Mouse (Mus musculus) retina, adult 2 months (tissue): ENCODE measurements at regions not wholly inside any gene's neighbourhood (a gene's known extent, or its start where the extent isn't known, plus 50 kb on each side); places are given as distances from the start of the nearest gene placed in this dataset.
"Not testable (repeated sequence)": the region's sequence is repeated elsewhere in the genome, so short reads cannot be mapped to it uniquely, and the experiment has no call there.

Source experiments
- DNase-seq: peaks from one replicate; pipeline ENCODE4 v3.0.0-alpha.2; 2012; ENCODE audit warnings: low read depth, low spot score

GRCm38 (mm10) chr12:70629371-70629770 is 176.5 kb downstream of the Tmx1 start:
- no peak for DNase-seq

- DNase-seq: no peak
Observed at GRCm38 (mm10) chr12:70631281-70631680, 178.4 kb downstream of the Tmx1 start.

- DNase-seq: no peak
Observed at GRCm38 (mm10) chr12:70633194-70633593, 180.3 kb downstream of the Tmx1 start.

DNA sequence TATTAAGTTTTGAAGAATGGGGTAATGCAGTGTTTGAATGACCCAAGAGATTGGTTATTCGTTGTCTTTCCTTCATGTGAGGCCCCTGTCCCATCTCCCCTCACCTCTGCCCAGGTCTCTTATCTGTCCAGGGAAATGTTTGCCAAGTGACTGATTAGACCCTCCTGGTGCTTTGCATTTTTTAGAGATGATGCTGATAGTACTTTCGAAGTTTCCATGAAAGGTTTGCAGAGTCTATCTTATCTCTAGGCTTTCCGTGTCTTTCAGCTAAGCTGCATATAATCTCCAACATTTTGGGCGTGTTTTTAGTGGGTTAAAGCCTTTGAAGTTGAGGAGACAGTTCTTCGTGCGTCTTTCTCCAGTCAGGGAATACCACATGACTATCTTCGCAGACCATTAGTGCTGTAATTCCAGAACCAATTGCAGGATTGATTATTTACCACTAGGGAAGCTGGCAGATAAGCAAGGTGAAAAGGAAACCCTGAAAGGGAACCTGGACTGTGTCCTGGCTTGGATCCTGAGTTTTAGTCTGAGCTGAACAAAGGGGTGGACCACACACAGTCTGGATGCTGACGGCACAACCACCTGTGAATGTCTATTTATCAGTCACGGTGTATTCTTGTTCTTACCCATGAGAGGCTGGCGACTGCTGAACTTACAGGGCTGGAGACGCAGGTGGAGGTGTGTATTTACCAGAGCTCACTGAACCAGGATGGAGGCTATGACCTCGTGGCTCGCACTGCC is 180.9 kb downstream of the Tmx1 start:
- DNase-seq: no peak

- no peak for DNase-seq
Observed at GRCm38 (mm10) chr12:70635997-70636396, 183.1 kb downstream of the Tmx1 start.

DNA sequence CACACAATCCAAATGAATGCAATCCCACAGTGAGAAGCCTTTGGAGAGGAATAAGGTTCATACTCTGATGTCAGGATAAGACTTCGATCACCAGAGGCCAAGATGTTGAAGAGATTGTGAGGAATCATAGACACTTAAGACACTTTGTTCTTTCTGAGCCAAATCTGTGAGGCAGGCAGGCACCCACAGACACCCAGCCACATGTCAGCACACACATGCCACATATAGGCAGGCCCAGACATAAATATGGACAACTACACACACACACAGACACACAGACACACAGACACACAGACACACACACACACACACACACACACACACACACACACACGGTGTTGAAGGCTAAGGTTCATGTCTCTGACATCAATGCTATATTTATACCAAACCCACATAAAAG is 185.1 kb upstream of the Frmd6 start:
- no peak for DNase-seq

GRCm38 (mm10) chr12:70644910-70645309 is 180.4 kb upstream of the Frmd6 start:
- DNase-seq: no peak

DNA sequence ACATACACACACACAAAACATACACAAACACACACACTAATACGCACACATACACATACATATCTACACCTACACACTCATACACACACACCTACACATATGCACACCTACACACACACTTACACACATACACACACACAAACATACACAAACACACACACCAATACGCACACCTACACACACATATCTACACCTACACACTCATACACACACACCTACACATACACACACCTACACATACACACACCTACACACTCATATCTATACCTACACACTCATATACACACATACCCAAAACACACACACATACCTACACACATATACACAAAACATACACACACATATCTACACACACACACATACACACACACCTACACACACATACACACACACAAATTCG is 179.9 kb upstream of the Frmd6 start:
- DNase-seq: no peak

DNA sequence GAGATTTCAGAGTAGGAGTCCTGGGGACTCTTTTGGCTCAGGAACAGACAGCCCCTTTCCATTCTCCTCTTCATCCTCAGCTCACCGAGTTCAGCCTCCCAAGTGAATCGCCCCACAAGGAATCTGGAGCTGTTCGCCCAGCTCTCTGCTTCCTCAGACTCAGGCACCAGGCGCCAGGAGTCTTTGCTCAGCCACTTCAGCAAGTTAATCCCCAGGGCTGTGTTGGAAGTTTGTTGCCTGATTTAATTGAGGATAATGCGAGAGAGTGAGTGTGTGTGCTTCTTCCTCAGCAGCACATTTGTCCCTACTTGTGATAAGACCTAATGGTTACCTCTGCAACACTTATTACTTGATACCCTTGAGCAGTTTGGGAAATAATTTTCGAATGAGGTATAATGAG is 177.8 kb upstream of the Frmd6 start:
- DNase-seq: no peak

DNA sequence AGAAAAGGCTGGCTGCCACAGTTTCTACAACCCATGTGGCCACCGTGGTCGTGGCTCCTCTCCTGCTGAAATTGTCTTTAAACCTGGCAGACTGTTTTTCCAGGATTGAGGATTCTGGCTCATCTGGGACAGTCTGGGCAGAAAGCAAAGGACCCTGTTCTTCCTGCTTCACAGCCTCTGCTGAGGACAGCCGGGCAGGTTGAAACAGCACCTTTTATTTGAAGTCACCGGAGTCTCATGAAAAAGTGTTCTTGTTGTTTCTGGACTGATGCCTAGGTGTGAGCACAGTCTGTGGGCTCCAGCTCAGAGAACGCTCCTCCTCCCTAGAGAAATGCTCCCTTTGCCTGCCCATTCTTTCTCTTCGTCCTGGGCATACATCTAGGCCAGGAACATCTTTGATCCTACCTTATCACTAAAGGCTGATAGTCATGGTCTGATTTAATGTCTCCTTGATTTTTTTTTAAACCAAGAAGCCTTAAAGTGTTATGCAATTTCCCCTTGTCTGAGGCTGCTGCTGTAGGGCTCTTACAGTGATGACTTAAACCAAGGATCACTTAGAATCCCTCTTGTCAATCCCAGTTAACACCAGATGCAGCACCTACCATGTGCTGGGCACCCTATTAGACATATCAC is 177.0 kb upstream of the Frmd6 start:
- no peak for DNase-seq

DNA sequence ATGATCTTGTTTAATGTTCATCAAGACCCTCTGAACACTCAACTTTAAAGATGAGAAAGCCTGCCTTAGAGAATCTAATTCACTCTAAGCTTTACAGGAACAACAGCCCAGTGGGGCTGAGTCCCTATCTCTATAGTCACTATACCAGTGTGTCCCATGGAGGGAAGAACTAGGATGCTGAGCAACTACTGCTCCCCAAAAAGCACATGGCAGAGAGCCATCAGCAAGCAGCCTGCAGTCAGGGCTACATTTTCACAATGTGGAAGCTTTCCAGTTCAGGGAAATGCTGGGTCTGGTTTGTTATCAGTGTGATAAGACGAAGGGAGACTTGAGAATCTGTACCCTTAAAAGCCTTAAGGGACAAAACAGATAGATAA is 176.5 kb upstream of the Frmd6 start:
- DNase-seq: no peak

DNA sequence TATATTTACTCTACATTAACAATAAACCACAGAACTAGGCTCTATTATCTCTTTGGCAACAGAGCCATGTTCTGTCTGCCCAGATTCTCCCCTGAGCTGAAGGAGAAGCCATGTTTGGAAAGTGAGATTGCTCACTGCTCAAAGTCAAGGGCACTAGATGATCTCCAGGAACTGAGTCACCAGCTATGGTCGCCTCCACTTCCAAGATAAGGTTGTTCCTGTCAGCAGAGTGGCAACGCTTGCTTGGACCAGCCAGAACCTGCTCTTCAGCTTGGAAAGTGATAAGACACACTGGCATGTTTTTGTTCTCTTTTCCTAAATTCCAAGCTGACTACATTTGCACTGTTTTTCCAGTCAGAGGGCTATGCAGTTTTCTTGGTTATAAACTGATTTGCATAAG is 175.6 kb upstream of the Frmd6 start:
- DNase-seq: no peak

DNA sequence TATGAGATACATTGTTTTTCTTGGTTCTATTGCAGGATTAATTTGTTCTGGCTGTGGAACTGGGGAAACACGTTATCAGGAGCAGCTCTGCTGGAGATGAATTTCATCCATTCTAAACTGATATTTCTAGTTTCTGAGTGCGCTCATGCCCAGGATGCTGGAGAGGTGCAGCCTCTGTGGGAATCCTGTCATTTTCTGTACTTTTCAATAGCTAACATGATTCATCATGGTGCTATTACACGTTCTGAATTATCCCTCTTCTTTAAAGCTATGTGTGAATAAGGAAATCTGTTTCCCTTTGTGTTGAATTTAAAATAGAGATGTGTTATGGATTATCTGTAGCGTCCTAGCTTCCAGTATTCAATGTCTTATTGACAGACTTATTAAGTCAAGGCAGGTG is 174.8 kb upstream of the Frmd6 start:
- no peak for DNase-seq

DNA sequence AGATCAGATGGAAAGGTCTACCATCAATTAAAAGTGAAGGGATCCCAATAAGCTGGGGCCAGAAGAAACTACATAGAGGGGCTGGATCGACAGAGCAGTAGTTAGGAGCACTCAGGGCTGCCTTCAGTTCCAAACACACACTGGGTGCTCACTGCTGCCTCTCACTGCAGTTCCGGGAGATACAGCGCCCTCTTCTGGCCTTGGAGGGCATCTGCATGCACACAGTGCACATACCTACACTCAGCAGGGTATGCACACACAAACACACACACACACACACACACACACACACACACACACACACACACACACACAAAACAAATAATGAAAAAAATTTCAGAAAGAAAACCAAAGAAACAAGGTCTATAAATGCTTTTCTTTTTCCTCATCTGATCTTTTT is 172.6 kb upstream of the Frmd6 start:
- DNase-seq: no peak

GRCm38 (mm10) chr12:70653971-70654370 is 171.3 kb upstream of the Frmd6 start:
- no peak for DNase-seq

- DNase-seq: no peak
Observed at GRCm38 (mm10) chr12:70654546-70654945, 170.8 kb upstream of the Frmd6 start.

GRCm38 (mm10) chr12:70655411-70655811 is 169.9 kb upstream of the Frmd6 start:
- DNase-seq: no peak

DNA sequence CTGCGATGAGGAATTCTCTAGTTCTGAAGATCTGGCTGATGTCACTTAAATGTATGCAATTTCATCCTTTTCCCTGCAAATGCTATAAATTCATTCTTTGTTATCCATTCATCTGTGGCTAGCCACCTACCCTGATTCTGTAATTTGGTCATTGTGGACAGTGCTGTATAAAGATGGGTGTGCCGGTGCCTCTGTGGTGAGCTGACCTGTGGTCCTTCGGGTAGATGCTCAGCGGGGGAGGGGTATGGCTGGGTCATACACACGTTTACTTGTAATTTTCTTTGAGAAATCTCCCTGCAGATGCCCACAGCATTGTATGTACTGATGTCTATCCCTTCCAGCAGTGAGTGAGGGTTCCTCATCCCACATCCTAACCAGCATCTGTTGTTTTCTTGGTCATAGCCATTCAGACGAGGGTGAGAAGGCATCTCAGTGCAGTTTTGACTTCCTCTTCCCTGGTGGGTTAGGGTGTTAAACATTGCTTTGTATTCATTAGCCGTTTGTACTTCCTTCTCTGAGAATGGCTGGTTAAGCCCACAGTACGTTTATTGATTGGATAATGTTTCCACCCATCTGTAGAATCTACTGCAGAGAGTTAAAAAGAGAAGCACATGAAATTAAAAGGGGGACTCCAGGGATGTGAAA is 169.3 kb upstream of the Frmd6 start:
- no peak for DNase-seq

- DNase-seq: no peak
Observed at GRCm38 (mm10) chr12:70656805-70657492, 168.4 kb upstream of the Frmd6 start.

- no peak for DNase-seq
Observed at GRCm38 (mm10) chr12:70657493-70657810, 167.9 kb upstream of the Frmd6 start.

- DNase-seq: no peak
Observed at GRCm38 (mm10) chr12:70658106-70658505, 167.2 kb upstream of the Frmd6 start.

GRCm38 (mm10) chr12:70660388-70660787 is 164.9 kb upstream of the Frmd6 start:
- DNase-seq: no peak

DNA sequence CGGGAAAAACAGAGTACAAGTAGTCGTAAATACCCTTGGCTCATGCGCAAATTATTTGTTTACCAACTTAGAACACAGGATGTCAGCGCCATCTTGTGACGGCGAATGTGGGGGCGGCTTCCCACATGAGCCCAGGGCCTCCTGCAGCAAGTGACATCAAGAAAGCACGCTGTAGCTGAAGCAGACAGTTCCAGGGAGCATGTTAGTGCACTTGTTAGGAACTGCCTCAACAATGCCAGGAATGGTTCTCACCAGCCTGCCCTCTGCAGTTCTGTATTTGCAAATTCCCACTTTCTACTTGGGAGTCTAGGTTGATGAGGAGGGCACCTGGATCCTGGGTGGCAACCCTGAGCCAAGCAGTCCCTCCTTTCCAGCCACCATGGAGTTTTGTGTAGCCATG is 157.2 kb upstream of the Frmd6 start:
- not testable (repeated sequence) for DNase-seq
